Mouse (Mus musculus): Measurements from ENCODE around the gene Cfap43. TPM values are rescaled to one million over a fixed set of nuclear protein-coding genes. Genes with fewer than 3 reads are reported as not detected.
"Not testable (repeated sequence)": the region's sequence is repeated elsewhere in the genome, so short reads cannot be mapped to it uniquely, and the experiment has no call there.

Cfap43 gene
- polyA plus RNA-seq, 1 experiment from 2014 or later = 3.6 TPM

- no peak overlapping the region for H3K4me2 ChIP-seq (replicated peaks)
- no peaks in the 10 kb centered on the region for H3K9me3 ChIP-seq (replicated peaks)
- H3K4me1 ChIP-seq = peaks cover 13% of the 10 kb centered on the region
- H3K27ac ChIP-seq (replicated peaks) = no peak overlapping the region
- no peak overlapping the region for H3K9ac ChIP-seq
- no peak for ATAC-seq (ENCODE audit: insufficient number of reproducible peaks, low FRiP score, low TSS enrichment, low read depth)
- no peaks in the 10 kb centered on the region for H3K27me3 ChIP-seq
- WGBS = 86% methylated on average over 3 of the region's 3 CpGs
- no peaks in the 10 kb centered on the region for H3K36me3 ChIP-seq
- H3K4me3 ChIP-seq (replicated peaks) = no peak overlapping the region
Observed at GRCm38 (mm10) chr19:47849735-47850134, 69.4 kb downstream of the Cfap43 start.

DNA sequence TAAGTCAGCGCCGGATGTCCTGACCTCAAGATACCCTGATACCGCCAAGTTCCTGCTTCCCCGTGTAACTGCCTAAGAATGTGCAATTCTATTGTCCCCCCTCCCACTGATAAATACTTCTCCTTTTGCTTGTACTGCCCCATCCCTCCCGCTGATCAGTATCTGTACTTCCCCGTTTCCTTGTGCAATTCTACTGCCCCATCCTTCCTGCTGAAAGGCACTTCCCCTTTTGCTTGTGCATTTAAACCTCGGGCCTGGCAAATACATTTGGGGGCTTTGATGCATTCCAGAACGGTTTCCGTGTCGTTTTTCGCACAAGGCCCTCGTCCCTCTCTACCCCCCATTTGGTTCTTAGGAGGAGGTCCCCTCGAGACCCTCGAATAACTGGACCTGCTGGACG lies 77.9 kb downstream of the Cfap43 start:
- not testable (repeated sequence) for H3K27me3 ChIP-seq; H3K36me3 ChIP-seq; H3K4me1 ChIP-seq; H3K9me3 ChIP-seq (replicated peaks); ATAC-seq (ENCODE audit: insufficient number of reproducible peaks, low FRiP score, low TSS enrichment, low read depth); H3K4me2 ChIP-seq (replicated peaks); H3K4me3 ChIP-seq (replicated peaks); H3K9ac ChIP-seq; H3K27ac ChIP-seq (replicated peaks)
- 79% methylated on average over 15 of the region's 15 CpGs for WGBS

- Histone ChIP-seq H3K4me3 (replicated peaks) (peak overlapping the region; percentile 45), H3K4me2 (replicated peaks) (peak overlapping the region; percentile 83), H3K27ac (replicated peaks) (no peak overlapping the region), H3K9ac (no peak overlapping the region), H3K36me3 (no peaks in the 10 kb centered on the region), H3K9me3 (replicated peaks) (no peaks in the 10 kb centered on the region), H3K4me1 (0 out of 2 replicates have a peak, but pooled peaks cover 4% of the 10 kb centered on the region), H3K27me3 (no peaks in the 10 kb centered on the region; the same call in 1 of the 2 replicates)
- 2% methylated on average over 6 of the region's 6 CpGs for WGBS
- no peak for ATAC-seq (ENCODE audit: insufficient number of reproducible peaks, low FRiP score, low TSS enrichment, low read depth)
Observed at GRCm38 (mm10) chr19:47837527-47837901, 81.6 kb downstream of the Cfap43 start.

GRCm38 (mm10) chr19:47836701-47837526 lies 82.2 kb downstream of the Cfap43 start:
- ATAC-seq (ENCODE audit: insufficient number of reproducible peaks, low FRiP score, low TSS enrichment, low read depth) = peak; percentile 80
- Histone ChIP-seq H3K36me3 (no peaks in the 10 kb centered on the region), H3K4me3 (replicated peaks) (peak overlapping the region; percentile 45), H3K9ac (no peak overlapping the region), H3K27ac (replicated peaks) (no peak overlapping the region), H3K4me1 (0 out of 2 replicates have a peak, but pooled peaks cover 4% of the 10 kb centered on the region), H3K27me3 (no peaks in the 10 kb centered on the region; the same call in 1 of the 2 replicates), H3K9me3 (replicated peaks) (no peaks in the 10 kb centered on the region), H3K4me2 (replicated peaks) (peak overlapping the region; percentile 83)
- 2% methylated on average over 48 of the region's 49 CpGs for WGBS

GRCm38 (mm10) chr19:47835776-47836175 lies 83.3 kb downstream of the Cfap43 start:
- H3K27me3 ChIP-seq = no peaks in the 10 kb centered on the region; the same call in 1 of the 2 replicates
- ATAC-seq (ENCODE audit: insufficient number of reproducible peaks, low FRiP score, low TSS enrichment, low read depth) = no peak
- H3K4me2 ChIP-seq (replicated peaks) = no peak overlapping the region
- WGBS = 85% methylated on average over 7 of the region's 7 CpGs
- no peak overlapping the region for H3K9ac ChIP-seq
- H3K27ac ChIP-seq (replicated peaks) = no peak overlapping the region
- H3K4me1 ChIP-seq = 0 out of 2 replicates have a peak, but pooled peaks cover 4% of the 10 kb centered on the region
- H3K9me3 ChIP-seq (replicated peaks) = no peaks in the 10 kb centered on the region
- H3K4me3 ChIP-seq (replicated peaks) = no peak overlapping the region
- no peaks in the 10 kb centered on the region for H3K36me3 ChIP-seq

DNA sequence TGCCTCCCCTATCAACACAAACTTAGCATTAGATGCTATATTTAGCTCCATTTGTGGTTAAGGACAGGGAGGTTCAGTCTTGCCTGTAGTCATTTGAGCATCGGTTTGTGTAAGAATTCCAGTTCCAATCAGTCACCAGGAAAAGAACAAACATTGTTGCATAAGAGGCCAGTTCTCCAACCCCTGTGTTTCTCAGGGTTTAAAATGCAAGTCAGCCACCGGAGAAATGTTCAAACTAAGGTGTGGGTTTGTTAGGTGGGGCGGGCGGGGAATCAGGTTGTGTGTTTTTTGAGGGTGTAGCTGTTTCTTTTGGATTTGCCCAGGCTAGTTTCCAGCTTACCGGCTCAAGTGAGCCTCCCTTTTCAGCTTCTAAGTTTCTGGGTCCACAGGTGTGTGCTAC lies 84.5 kb downstream of the Cfap43 start:
- H3K27ac ChIP-seq (replicated peaks) = no peak overlapping the region
- H3K4me3 ChIP-seq (replicated peaks) = no peak overlapping the region
- H3K4me1 ChIP-seq = 0 out of 2 replicates have a peak, but pooled peaks cover 4% of the 10 kb centered on the region
- H3K9me3 ChIP-seq (replicated peaks) = no peaks in the 10 kb centered on the region
- H3K4me2 ChIP-seq (replicated peaks) = no peak overlapping the region
- no peaks in the 10 kb centered on the region; the same call in 1 of the 2 replicates for H3K27me3 ChIP-seq
- no peak for ATAC-seq (ENCODE audit: insufficient number of reproducible peaks, low FRiP score, low TSS enrichment, low read depth)
- no peaks in the 10 kb centered on the region for H3K36me3 ChIP-seq
- 64% methylated on average over 5 of the region's 5 CpGs for WGBS
- H3K9ac ChIP-seq = no peak overlapping the region

GRCm38 (mm10) chr19:47832316-47832715 lies 86.8 kb downstream of the Cfap43 start:
- whole genome bisulfite sequencing = 83% methylated on average over 16 of the region's 16 CpGs
- H3K27ac ChIP-seq (replicated peaks) = no peak overlapping the region
- no peak for ATAC-seq (ENCODE audit: insufficient number of reproducible peaks, low FRiP score, low TSS enrichment, low read depth)

DNA sequence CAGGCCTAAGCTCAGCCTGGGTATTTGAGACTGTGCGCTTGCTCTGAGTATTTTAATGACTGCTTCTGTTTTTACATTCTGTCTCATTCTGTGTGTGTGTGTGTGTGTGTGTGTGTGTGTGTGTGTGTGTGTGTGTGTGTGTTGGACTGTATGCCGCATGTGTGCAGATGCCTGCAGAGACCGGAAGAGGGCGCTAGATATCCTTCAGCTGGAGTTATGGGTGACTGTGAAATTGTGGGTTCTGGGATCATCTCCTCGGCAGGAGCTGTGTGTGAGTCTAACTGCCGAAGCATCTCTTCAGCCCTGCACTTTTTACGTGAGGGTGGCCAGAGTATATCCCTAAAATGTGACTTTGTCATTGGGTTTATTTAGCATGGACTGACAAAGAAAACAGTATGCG lies 88.0 kb downstream of the Cfap43 start:
- H3K36me3 ChIP-seq = no peaks in the 10 kb centered on the region
- WGBS = 93% methylated on average over 8 of the region's 8 CpGs
- H3K27me3 ChIP-seq = no peaks in the 10 kb centered on the region
- no peak overlapping the region for H3K27ac ChIP-seq (replicated peaks)
- no peak overlapping the region for H3K4me2 ChIP-seq (replicated peaks)
- no peak for ATAC-seq (ENCODE audit: insufficient number of reproducible peaks, low FRiP score, low TSS enrichment, low read depth)
- no peaks in the 10 kb centered on the region for H3K9me3 ChIP-seq (replicated peaks)
- no peaks in the 10 kb centered on the region for H3K4me1 ChIP-seq
- H3K9ac ChIP-seq = no peak overlapping the region
- no peak overlapping the region for H3K4me3 ChIP-seq (replicated peaks)

More at GRCm38 (mm10) chr19:47832316-47832715, 86.8 kb downstream of the Cfap43 start:
- Histone ChIP-seq H3K27me3 (no peaks in the 10 kb centered on the region), H3K36me3 (no peaks in the 10 kb centered on the region), H3K9ac (no peak overlapping the region), H3K4me1 (0 out of 2 replicates have a peak, but pooled peaks cover under 1% of the 10 kb centered on the region), H3K4me2 (replicated peaks) (no peak overlapping the region), H3K9me3 (replicated peaks) (no peaks in the 10 kb centered on the region), H3K4me3 (replicated peaks) (no peak overlapping the region)

DNA sequence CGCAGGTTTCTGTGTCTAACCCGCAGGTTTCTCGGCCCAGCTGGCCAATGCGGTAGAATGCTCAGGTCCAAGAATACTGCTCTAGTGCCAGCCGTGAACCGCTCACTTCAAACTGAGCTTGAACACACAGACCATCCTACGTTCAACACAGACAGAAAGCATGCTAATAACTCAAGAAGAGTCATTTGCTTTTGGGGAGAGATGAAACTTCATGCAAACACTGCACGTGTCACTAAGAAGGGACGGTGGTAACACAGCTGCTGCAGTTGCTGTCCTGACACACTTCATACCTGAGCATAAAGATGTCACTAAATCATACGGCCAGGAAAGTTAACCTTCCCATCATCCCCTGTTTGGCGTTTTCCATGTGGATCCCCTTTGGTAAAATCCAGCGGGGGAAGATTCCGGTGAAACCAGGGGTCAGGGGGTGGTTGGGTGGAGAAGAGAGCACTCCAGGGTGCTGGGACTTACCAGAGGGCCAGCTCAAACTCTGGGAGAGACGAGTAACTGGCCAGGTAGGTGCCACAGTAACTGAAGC lies 89.1 kb downstream of the Cfap43 start:
- no peaks in the 10 kb centered on the region for H3K4me1 ChIP-seq

DNA sequence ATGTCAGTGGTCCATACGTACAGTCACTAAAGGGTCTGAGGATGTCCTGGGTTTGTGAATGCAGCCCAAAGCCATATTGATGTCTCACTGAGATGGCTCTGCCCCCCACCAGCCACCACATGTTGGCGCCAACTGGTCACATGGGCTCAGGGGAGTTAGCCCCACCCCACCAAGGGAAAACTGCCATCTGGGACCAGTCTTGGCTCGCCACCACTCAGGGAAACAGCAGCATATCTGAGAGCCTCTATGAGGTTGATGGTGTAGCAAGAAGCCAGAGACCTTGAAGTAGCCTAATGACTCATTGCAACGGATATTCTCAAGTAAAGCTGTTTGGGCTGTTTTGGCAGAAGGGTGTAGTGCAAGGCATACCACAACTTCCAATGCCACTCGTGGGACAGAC lies 95.1 kb downstream of the Cfap43 start:
- peaks cover 12% of the 10 kb centered on the region for H3K4me1 ChIP-seq
- H3K9me3 ChIP-seq (replicated peaks) = no peaks in the 10 kb centered on the region
- no peak overlapping the region for H3K9ac ChIP-seq
- H3K4me2 ChIP-seq (replicated peaks) = no peak overlapping the region
- no peaks in the 10 kb centered on the region; the same call in 1 of the 2 replicates for H3K27me3 ChIP-seq
- ATAC-seq (ENCODE audit: insufficient number of reproducible peaks, low FRiP score, low TSS enrichment, low read depth) = no peak
- H3K27ac ChIP-seq (replicated peaks) = no peak overlapping the region
- no peaks in the 10 kb centered on the region for H3K36me3 ChIP-seq
- WGBS = 65% methylated on average over 5 of the region's 5 CpGs
- H3K4me3 ChIP-seq (replicated peaks) = no peak overlapping the region

More for the DNA sequence above, 89.1 kb downstream of the Cfap43 start:
- H3K9ac ChIP-seq = no peak overlapping the region
- H3K9me3 ChIP-seq (replicated peaks) = no peaks in the 10 kb centered on the region
- 81% methylated on average over 14 of the region's 14 CpGs for WGBS
- H3K36me3 ChIP-seq = no peaks in the 10 kb centered on the region
- no peak for ATAC-seq (ENCODE audit: insufficient number of reproducible peaks, low FRiP score, low TSS enrichment, low read depth)
- H3K27me3 ChIP-seq = no peaks in the 10 kb centered on the region
- no peak overlapping the region for H3K4me2 ChIP-seq (replicated peaks)
- H3K27ac ChIP-seq (replicated peaks) = no peak overlapping the region
- H3K4me3 ChIP-seq (replicated peaks) = no peak overlapping the region

DNA sequence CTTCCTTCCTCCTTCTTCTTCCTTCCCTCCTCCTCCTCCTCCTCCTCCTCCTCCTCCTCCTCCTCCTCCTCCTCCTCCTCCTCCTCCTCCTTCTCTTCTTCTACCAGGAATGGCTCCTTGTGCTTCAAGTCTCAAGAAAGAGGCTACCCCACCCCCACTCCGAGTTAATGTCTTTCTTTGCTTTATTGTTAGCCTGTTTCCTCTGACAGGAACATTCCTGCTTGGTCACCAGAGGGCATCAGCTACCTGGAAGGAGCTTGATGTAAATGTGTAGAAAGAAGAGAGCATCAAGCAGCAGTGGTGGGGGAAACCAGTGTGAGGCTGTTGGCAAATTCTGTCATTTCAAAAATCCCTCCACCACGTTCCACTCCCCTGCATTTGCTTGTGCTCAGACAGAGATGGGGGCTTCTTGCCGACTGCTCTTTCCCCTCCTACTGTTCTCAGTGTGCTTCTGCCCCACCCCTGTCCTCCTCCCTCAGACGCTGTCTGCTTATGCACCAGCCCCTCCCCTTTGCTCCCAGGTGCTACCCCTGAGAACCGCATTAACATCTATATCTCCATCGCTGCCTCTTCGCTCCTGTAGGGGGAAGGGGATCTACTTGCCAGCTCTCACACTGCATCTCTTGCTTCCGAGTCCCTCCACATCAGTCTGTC lies 96.8 kb downstream of the Cfap43 start:
- Histone ChIP-seq H3K4me3 (replicated peaks) (no peak overlapping the region), H3K4me1 (peaks cover 12% of the 10 kb centered on the region), H3K4me2 (replicated peaks) (no peak overlapping the region), H3K27me3 (no peaks in the 10 kb centered on the region; the same call in 1 of the 2 replicates), H3K9me3 (replicated peaks) (no peaks in the 10 kb centered on the region), H3K27ac (replicated peaks) (no peak overlapping the region), H3K9ac (no peak overlapping the region), H3K36me3 (no peaks in the 10 kb centered on the region)
- WGBS = 25% methylated on average over 8 of the region's 8 CpGs
- no peak for ATAC-seq (ENCODE audit: insufficient number of reproducible peaks, low FRiP score, low TSS enrichment, low read depth)
